8 mouse cellular contexts compared by ENCODE assay signal in the genomic region with DNA sequence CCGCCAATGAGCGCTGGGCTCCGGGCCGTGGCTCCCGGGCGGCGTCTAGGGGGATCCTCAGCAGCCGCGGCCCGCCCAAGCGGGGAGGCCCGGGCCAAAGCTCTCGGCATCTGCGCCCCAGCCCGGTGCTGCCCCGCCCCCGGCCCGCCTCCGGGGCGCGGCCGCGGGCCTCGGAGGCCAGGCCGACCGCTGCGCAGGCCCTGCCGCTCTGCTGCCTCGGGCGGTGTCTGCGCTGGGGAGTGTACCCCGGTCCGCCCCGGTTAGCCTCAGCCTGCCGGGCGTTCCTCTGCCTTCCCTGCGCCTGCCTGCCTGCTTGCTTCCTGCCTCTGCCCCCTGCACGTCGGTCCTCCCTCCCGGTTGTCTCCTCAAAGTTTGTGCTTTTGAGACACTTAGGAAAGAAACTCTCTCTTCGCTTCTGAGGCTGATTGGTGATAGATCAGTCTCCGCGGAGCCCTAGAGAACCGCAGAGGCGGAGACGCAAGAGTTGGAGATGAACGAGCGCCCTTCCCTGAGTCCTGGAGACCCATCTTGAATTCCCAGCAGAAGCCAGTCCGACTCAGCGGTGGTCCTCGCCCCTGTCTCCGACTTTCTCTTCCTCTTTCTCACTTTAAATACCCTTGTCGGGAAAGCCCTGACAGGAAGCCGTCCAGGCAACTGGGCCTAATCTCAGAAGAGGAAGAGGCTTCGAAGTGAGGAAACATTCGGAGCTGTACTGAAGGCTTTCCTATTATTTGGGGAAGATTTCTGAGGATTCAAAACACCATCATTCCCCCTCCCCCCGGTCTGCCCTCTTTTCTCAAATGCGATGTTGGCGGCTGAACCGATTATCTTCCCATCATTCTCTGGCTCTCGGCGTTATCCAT. TPM values are rescaled to one million over a fixed set of nuclear protein-coding genes. Genes with fewer than 3 reads are reported as not detected.
A peak's percentile ranks its signal among the peaks of the same experiment; 100 is the strongest.
DNase-seq lines count a peak whose midpoint lies in the region; ATAC-seq and TF ChIP-seq lines count a peak whose summit lies in the region.

No protein-coding gene starts in this region.

- H3K27me3 ChIP-seq in CH12.LX (replicated peaks) (peaks cover 2% of the 10 kb centered on the region), myocyte (ENCODE audit: control insufficient read depth, insufficient read depth, insufficient read length) (no peaks in the 10 kb centered on the region)
- no peaks in the 10 kb centered on the region for H3K27me3 ChIP-seq in heart, embryonic 14.5 days (ENCODE audit: control insufficient read depth, insufficient read depth, low read length)
- H3K27me3 ChIP-seq in liver, embryonic 11.5 days (replicated peaks; ENCODE audit: control insufficient read depth, insufficient read depth, low read length): no peaks in the 10 kb centered on the region
- no peaks in the 10 kb centered on the region for H3K27me3 ChIP-seq in stomach, embryonic 14.5 days (ENCODE audit: control insufficient read depth, insufficient read depth, low read length)

- peak; percentile 98 for ATAC-seq in heart, embryonic 14.5 days (ENCODE audit: insufficient number of reproducible peaks, insufficient read depth, low FRiP score, low read depth)
- ATAC-seq in liver, embryonic 11.5 days (replicated peaks; ENCODE audit: low FRiP score): peak; percentile 99
- ATAC-seq in stomach, embryonic 14.5 days (ENCODE audit: insufficient number of reproducible peaks, insufficient read depth, low FRiP score, low read depth): peak; percentile 99

- peak; percentile 84 for TF ChIP-seq POLR2A in CH12.LX (IDR thresholded peaks at IDR 0.05; ENCODE audit: low read depth, low read length)
- TF ChIP-seq POLR2A in myocyte (IDR thresholded peaks at IDR 0.05; ENCODE audit: insufficient read length, low read depth): peak; percentile 99

- dilution Hi-C loops in CH12.LX (cut with MboI; ENCODE audit: extremely low pct_ligation_motif_present, extremely low pct_unique_long_range_greater_than_20kb, low sequenced_read_pairs): no loop called here

- peak overlapping the region; percentile 49 to 75 (median 67) for H3K4me3 ChIP-seq in CH12.LX (replicated peaks in 1 of 3; ENCODE audit: low read depth in 2 of 3, low read length in 2 of 3, poor library complexity in 1 of 3)
- H3K4me3 ChIP-seq in heart, embryonic 14.5 days (ENCODE audit: control insufficient read depth in 1 of 2, insufficient read depth in 1 of 2, low read depth in 1 of 2, low read length in 2 of 2): peak overlapping the region; percentile 91 to 97
- H3K4me3 ChIP-seq in liver, embryonic 11.5 days (ENCODE audit: low read depth, low read length): peak overlapping the region; percentile 86
- H3K4me3 ChIP-seq in myocyte: peak overlapping the region; percentile 51
- peak overlapping the region; percentile 81 for H3K4me3 ChIP-seq in stomach, embryonic 14.5 days (ENCODE audit: low read depth, low read length)

- WGBS in heart, embryonic 14.5 days: under 1% methylated on average over 36 of the region's 62 CpGs
- under 1% methylated on average over 62 of the region's 62 CpGs for WGBS in liver, embryonic 11.5 days
- WGBS in stomach, embryonic 14.5 days: under 1% methylated on average over 44 of the region's 62 CpGs

- H3K9me3 ChIP-seq in CH12.LX (replicated peaks; ENCODE audit: low read length): no peaks in the 10 kb centered on the region
- no peaks in the 10 kb centered on the region for H3K9me3 ChIP-seq in heart, embryonic 14.5 days (ENCODE audit: control insufficient read depth, low read length)
- H3K9me3 ChIP-seq in liver, embryonic 11.5 days (ENCODE audit: control insufficient read depth, low read length): no peaks in the 10 kb centered on the region
- H3K9me3 ChIP-seq in stomach, embryonic 14.5 days (ENCODE audit: control insufficient read depth, low read depth, low read length): no peaks in the 10 kb centered on the region

- peak; percentile 74 for DNase-seq in CH12.LX (ENCODE audit: extremely low read depth)
- DNase-seq in c-Kit-negative CD71-positive TER-119-positive erythroid progenitor cells, embryonic 14.5 days (ENCODE audit: low read depth, low spot score): peak; percentile 83
- DNase-seq in fibroblast of lung, adult 2 months (ENCODE audit: low read depth): peak; percentile 71
- DNase-seq in kidney, postnatal 10 days: peak; percentile 95
- peak; percentile 86 for DNase-seq in liver, embryonic 11.5 days (ENCODE audit: low spot score)

- peak overlapping the region; percentile 58 for H3K9ac ChIP-seq in CH12.LX (ENCODE audit: insufficient read depth, low read depth)
- peak overlapping the region; percentile 86 for H3K9ac ChIP-seq in heart, embryonic 14.5 days (ENCODE audit: low read length)
- peak overlapping the region; percentile 72 for H3K9ac ChIP-seq in liver, embryonic 11.5 days (ENCODE audit: low read depth, low read length)
- H3K9ac ChIP-seq in stomach, embryonic 14.5 days (replicated peaks; ENCODE audit: low read depth, low read length): peak overlapping the region; percentile 78

- TF ChIP-seq CTCF in CH12.LX (conservative IDR thresholded peaks at IDR 0.05 in 1 of 2, IDR thresholded peaks at IDR 0.05 in 1 of 2; ENCODE audit: low read depth in 2 of 2, low read length in 2 of 2): no peak

- TF ChIP-seq RAD21 in CH12.LX (IDR thresholded peaks at IDR 0.05; ENCODE audit: low read depth, low read length): no peak

- H3K4me1 ChIP-seq in CH12.LX (ENCODE audit: control insufficient read depth in 1 of 2, insufficient read depth in 2 of 2): peaks cover 10 to 21% of the 10 kb centered on the region in 2 experiments; a peak in 3 of 4 replicates
- peaks cover 0 to 20% of the 10 kb centered on the region in 2 experiments; a peak in 3 of 4 replicates for H3K4me1 ChIP-seq in heart, embryonic 14.5 days (ENCODE audit: control insufficient read depth in 2 of 2, insufficient read depth in 2 of 2, low read length in 2 of 2)
- H3K4me1 ChIP-seq in liver, embryonic 11.5 days (replicated peaks; ENCODE audit: control insufficient read depth, insufficient read depth, low read length): peaks cover 18% of the 10 kb centered on the region; the same call in 1 of the 2 replicates
- H3K4me1 ChIP-seq in stomach, embryonic 14.5 days (ENCODE audit: control insufficient read depth, insufficient read depth, low read length): peaks cover 8% of the 10 kb centered on the region

- H3K4me2 ChIP-seq in CH12.LX (ENCODE audit: insufficient read depth, low read depth, poor library complexity, severe bottlenecking) (peak overlapping the region; percentile 18), myocyte (ENCODE audit: low read depth) (peak overlapping the region; percentile 97)
- H3K4me2 ChIP-seq in heart, embryonic 14.5 days (ENCODE audit: low read length): peak overlapping the region; percentile 91
- peak overlapping the region; percentile 97 for H3K4me2 ChIP-seq in liver, embryonic 11.5 days
- peak overlapping the region; percentile 73 for H3K4me2 ChIP-seq in stomach, embryonic 14.5 days (replicated peaks; ENCODE audit: low read depth, low read length)

- peak overlapping the region; percentile 68 for H3ac ChIP-seq in myocyte (ENCODE audit: control insufficient read depth, insufficient read length)

- peak overlapping the region; percentile 82 for H3K27ac ChIP-seq in CH12.LX (ENCODE audit: insufficient read depth, low read depth)
- H3K27ac ChIP-seq in heart, embryonic 14.5 days (replicated peaks in 1 of 2; ENCODE audit: control insufficient read depth in 1 of 2, insufficient read depth in 1 of 2, low read depth in 2 of 2, low read length in 2 of 2): peak overlapping the region; percentile 91 to 94
- peak overlapping the region; percentile 92 for H3K27ac ChIP-seq in liver, embryonic 11.5 days (ENCODE audit: low read depth, low read length)
- H3K27ac ChIP-seq in stomach, embryonic 14.5 days (ENCODE audit: low read length): peak overlapping the region; percentile 95

- no peaks in the 10 kb centered on the region for H3K79me2 ChIP-seq in CH12.LX (replicated peaks; ENCODE audit: control insufficient read depth, extremely low read depth, insufficient read depth, poor library complexity, severe bottlenecking)
- H3K79me2 ChIP-seq in myocyte (ENCODE audit: control insufficient read depth, insufficient read depth): peaks cover 3% of the 10 kb centered on the region

- in situ Hi-C loops in CH12.LX (cut with MboI; ENCODE audit: low pct_ligation_motif_present, low pct_unique_long_range_greater_than_20kb, low sequenced_read_pairs): no loop called here

- H3K36me3 ChIP-seq in CH12.LX (replicated peaks in 1 of 2; ENCODE audit: control insufficient read depth in 1 of 2, insufficient read depth in 1 of 2, low read length in 1 of 2) (no peaks in the 10 kb centered on the region), myocyte (ENCODE audit: control insufficient read depth, insufficient read depth) (no peaks in the 10 kb centered on the region)
- no peaks in the 10 kb centered on the region for H3K36me3 ChIP-seq in heart, embryonic 14.5 days (ENCODE audit: control insufficient read depth, insufficient read depth, low read length)
- H3K36me3 ChIP-seq in liver, embryonic 11.5 days (ENCODE audit: control insufficient read depth, insufficient read depth, low read length): no peaks in the 10 kb centered on the region
- no peaks in the 10 kb centered on the region for H3K36me3 ChIP-seq in stomach, embryonic 14.5 days (ENCODE audit: control insufficient read depth, insufficient read depth, low read length)

- peak; percentile 52 for TF ChIP-seq EP300 in CH12.LX (IDR thresholded peaks at IDR 0.05; ENCODE audit: low read length)

TF ChIP-seq in CH12.LX, 34 proteins besides CTCF, POLR2A, EP300 and RAD21 (continues in another document):
- 0 out of 2 replicates have a peak, but pooled peaks have one; percentile 6 for TF ChIP-seq USF2 (conservative IDR thresholded peaks at IDR 0.05; ENCODE audit: low read depth, low read length)
- TF ChIP-seq CHD1 (IDR thresholded peaks at IDR 0.05; ENCODE audit: low read depth, low read length): no peak
- peak; percentile 1 for TF ChIP-seq HCFC1 (IDR thresholded peaks at IDR 0.05; ENCODE audit: low read depth, low read length)
- no peak for TF ChIP-seq TBP (conservative IDR thresholded peaks at IDR 0.05; ENCODE audit: low read depth, low read length)

TF ChIP-seq in myocyte, 11 proteins besides CTCF, POLR2A, EP300 and RAD21 (continues in another document):
- peak; percentile 98 for TF ChIP-seq POLR2AphosphoS2 (IDR thresholded peaks at IDR 0.05; ENCODE audit: insufficient read length, low read depth)
- peak in 1 of 3 experiments; percentile 46 for TF ChIP-seq MYOG (IDR thresholded peaks at IDR 0.05; ENCODE audit: control insufficient read depth in 1 of 3, insufficient read depth in 1 of 3, insufficient read length in 2 of 3, low read depth in 2 of 3)
- peak in 1 of 3 experiments; percentile 38 for TF ChIP-seq MYOD1 (IDR thresholded peaks at IDR 0.05; ENCODE audit: control insufficient read depth in 1 of 3, insufficient read length in 2 of 3, low read depth in 2 of 3)
- peak; percentile 28 for TF ChIP-seq REST (IDR thresholded peaks at IDR 0.05; ENCODE audit: insufficient read depth, insufficient read length)

RNA-seq across cellular contexts. Expression of a gene that starts 0.6 kb away (rescaled TPM):
- total RNA-seq in CH12.LX (2012; rRNA removed) (4.9 and 5.4 TPM in 2 replicates), CH12.LX (2014; rRNA removed) (6.4 and 6.6 TPM in 2 replicates)
- polyA plus RNA-seq in CH12.LX (2012; ENCODE audit: insufficient read length, low read depth) (10.2 and 13.2 TPM in 2 replicates), myocyte (2012; fragmentation: generic; extraction: Trizol) (12.6 TPM)
- polyA plus RNA-seq in heart, embryonic 14.5 days (2014; fragmentation: Nextera tagmentation; extraction: Ambion mirVana): 24.3 and 25.2 TPM in 2 replicates
- 20.2 and 24.0 TPM in 2 replicates for polyA plus RNA-seq in liver, embryonic 11.5 days (2014; fragmentation: Nextera tagmentation; extraction: Ambion mirVana)
- polyA plus RNA-seq in stomach, embryonic 14.5 days (2014; fragmentation: Nextera tagmentation; extraction: Ambion mirVana): 37.0 and 40.4 TPM in 2 replicates

Comparison
In these comparisons a context has a peak if more than half of its experiments do, and no peak if none do; other contexts are left out.
1. Peak in every context shown above with its lines: DNase-seq, ATAC-seq, H3K4me3 ChIP-seq and H3K27ac ChIP-seq.
2. H3K4me2 ChIP-seq: peak in every context shown above with its lines; median percentile 97 in liver, embryonic 11.5 days; 97 in myocyte; 91 in heart, embryonic 14.5 days; 73 in stomach, embryonic 14.5 days; 18 in CH12.LX.